Mouse (Mus musculus): ENCODE data around the gene Sytl1. TPM values are rescaled to one million over a fixed set of nuclear protein-coding genes. Genes with fewer than 3 reads are reported as not detected.
A peak's percentile ranks its signal among the peaks of the same experiment; 100 is the strongest.

Gene Sytl1
- polyA plus RNA-seq, 1 experiment from 2014 or later = 0.67 TPM

DNA sequence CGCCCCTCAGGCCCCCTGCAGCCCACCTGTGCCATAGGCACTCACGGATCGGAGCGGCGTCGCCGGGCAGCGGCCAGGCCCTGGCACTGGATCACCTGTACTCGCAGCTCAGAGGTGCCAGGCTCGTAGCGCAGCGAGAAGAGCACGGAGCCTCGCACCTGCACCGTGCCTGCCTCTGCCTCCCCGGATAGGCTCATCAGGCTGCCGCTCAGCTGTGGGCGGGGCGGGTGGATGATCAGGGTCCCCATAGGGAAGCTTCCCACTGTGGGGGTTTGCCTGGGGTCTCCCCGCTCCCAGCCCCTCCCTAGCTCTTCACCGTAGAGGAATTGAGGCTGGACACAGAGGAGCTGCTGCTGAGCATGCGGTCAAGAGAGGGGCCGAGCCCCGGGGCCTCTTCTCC is 6.1 kb downstream of the Sytl1 start:
- 18% methylated on average over 24 of the region's 24 CpGs for WGBS
- peaks cover 18% of the 10 kb centered on the region for H3K4me1 ChIP-seq
- H3K27ac ChIP-seq = no peak overlapping the region
- no peak for DNase-seq (ENCODE audit: extremely low spot score, low spot score)
- H3K9me3 ChIP-seq = no peaks in the 10 kb centered on the region
- peaks cover 74% of the 10 kb centered on the region for H3K27me3 ChIP-seq (ENCODE audit: poor library complexity, severe bottlenecking)
- no peaks in the 10 kb centered on the region for H3K36me3 ChIP-seq (replicated peaks)
- H3K4me3 ChIP-seq = no peak overlapping the region

DNA sequence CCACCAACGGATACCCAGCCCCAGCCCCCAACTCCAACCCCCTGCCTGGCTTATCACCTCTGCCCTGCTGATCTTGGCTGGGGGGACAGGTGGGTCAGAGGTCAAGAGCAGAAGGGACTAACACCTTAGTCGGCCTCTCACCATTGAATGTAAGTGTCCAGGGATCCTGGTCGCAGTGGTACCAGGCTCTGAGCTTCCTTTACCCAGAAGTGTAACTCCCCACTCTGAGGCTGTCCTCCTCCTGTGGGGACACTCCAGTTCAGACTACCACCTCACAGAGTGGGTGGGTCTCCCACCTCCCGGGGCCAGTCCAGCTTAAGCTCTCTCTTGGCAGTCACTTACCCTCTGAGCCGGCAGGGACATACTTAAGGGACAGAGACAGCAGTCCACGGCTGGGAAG is 7.5 kb downstream of the Sytl1 start:
- Histone ChIP-seq H3K27ac (no peak overlapping the region), H3K9me3 (no peaks in the 10 kb centered on the region), H3K36me3 (replicated peaks) (no peaks in the 10 kb centered on the region), H3K4me1 (peaks cover 28% of the 10 kb centered on the region), H3K27me3 (ENCODE audit: poor library complexity, severe bottlenecking) (peaks cover 89% of the 10 kb centered on the region), H3K4me3 (no peak overlapping the region)
- WGBS = 62% methylated on average over 6 of the region's 6 CpGs
- no peak for DNase-seq (ENCODE audit: extremely low spot score, low spot score)

- Histone ChIP-seq H3K4me1 (peaks cover 33% of the 10 kb centered on the region), H3K9me3 (no peaks in the 10 kb centered on the region), H3K36me3 (replicated peaks) (no peaks in the 10 kb centered on the region), H3K4me3 (no peak overlapping the region), H3K27ac (no peak overlapping the region), H3K27me3 (ENCODE audit: poor library complexity, severe bottlenecking) (peaks cover 100% of the 10 kb centered on the region)
- no peak for DNase-seq (ENCODE audit: extremely low spot score, low spot score)
- 93% methylated on average over 12 of the region's 12 CpGs for WGBS
Observed at GRCm38 (mm10) chr4:133253412-133253811, 9.5 kb downstream of the Sytl1 start.

DNA sequence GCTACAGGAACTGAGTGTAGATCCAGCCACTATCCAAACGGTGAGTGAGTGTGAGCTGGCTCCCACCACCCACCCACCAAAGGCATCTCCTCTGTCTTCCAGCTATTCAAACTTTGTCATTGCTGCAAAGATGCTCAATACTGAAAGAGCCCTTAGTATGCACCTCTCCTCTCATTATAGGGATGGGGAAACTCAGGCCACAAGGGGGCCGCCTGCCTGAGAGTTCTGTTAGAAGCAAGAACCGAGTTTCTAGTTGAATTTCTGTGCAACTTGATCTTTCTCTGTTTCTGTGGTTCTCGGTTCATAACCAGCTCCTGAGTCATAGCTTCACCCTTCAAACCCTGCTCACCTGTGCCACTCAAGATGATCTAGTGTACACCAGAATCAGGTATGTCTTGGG is 10.8 kb downstream of the Sytl1 start:
- peaks cover 26% of the 10 kb centered on the region for H3K4me1 ChIP-seq
- H3K9me3 ChIP-seq = no peaks in the 10 kb centered on the region
- no peak overlapping the region for H3K4me3 ChIP-seq
- no peak for DNase-seq (ENCODE audit: extremely low spot score, low spot score)
- no peaks in the 10 kb centered on the region for H3K36me3 ChIP-seq (replicated peaks)
- peaks cover 100% of the 10 kb centered on the region for H3K27me3 ChIP-seq (ENCODE audit: poor library complexity, severe bottlenecking)
- no peak overlapping the region for H3K27ac ChIP-seq
- WGBS = 40% methylated on average over 4 of the region's 4 CpGs

DNA sequence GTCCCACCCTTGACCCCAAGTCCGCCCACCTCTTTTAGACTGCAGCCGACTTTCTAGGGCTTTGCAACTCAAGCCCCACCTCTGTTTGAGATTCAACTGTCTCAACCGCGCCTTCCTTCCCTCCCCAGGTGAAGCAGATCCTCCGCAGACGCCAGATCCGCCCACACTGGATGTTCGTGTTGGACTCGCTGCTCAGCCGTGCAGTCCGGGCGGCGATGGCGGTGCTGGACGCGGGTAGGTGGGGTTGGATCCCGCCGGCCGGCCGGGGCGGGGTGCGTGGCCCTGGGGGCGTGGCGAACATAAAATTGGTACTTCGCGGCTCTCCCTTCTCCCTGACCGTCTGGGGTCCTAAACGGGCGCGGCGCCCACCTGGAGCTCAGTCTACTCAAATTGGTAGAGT is 11.7 kb downstream of the Sytl1 start:
- H3K36me3 ChIP-seq (replicated peaks) = no peaks in the 10 kb centered on the region
- 2% methylated on average over 31 of the region's 31 CpGs for WGBS
- no peaks in the 10 kb centered on the region for H3K9me3 ChIP-seq
- DNase-seq (ENCODE audit: extremely low spot score, low spot score) = no peak
- peak overlapping the region; percentile 40; the same call in 1 of the 2 replicates for H3K27ac ChIP-seq
- peak overlapping the region; percentile 54 for H3K4me3 ChIP-seq
- H3K4me1 ChIP-seq = peaks cover 20% of the 10 kb centered on the region
- H3K27me3 ChIP-seq (ENCODE audit: poor library complexity, severe bottlenecking) = peaks cover 100% of the 10 kb centered on the region

GRCm38 (mm10) chr4:133250609-133251008 is 12.3 kb downstream of the Sytl1 start:
- Histone ChIP-seq H3K27me3 (ENCODE audit: poor library complexity, severe bottlenecking) (peaks cover 100% of the 10 kb centered on the region), H3K9me3 (no peaks in the 10 kb centered on the region), H3K4me3 (peak overlapping the region; percentile 54), H3K36me3 (replicated peaks) (no peaks in the 10 kb centered on the region), H3K27ac (peak overlapping the region; percentile 40; the same call in 1 of the 2 replicates), H3K4me1 (peaks cover 20% of the 10 kb centered on the region)
- under 1% methylated on average over 22 of the region's 22 CpGs for WGBS
- peak; percentile 88 for DNase-seq (ENCODE audit: extremely low spot score, low spot score)

- Histone ChIP-seq H3K9me3 (no peaks in the 10 kb centered on the region), H3K27ac (no peak overlapping the region), H3K27me3 (ENCODE audit: poor library complexity, severe bottlenecking) (peaks cover 100% of the 10 kb centered on the region), H3K4me1 (peaks cover 29% of the 10 kb centered on the region), H3K4me3 (no peak overlapping the region), H3K36me3 (replicated peaks) (no peaks in the 10 kb centered on the region)
- DNase-seq (ENCODE audit: extremely low spot score, low spot score) = no peak
- 81% methylated on average over 13 of the region's 13 CpGs for WGBS
Observed at GRCm38 (mm10) chr4:133247806-133248449, 15.0 kb downstream of the Sytl1 start.

- H3K9me3 ChIP-seq = no peaks in the 10 kb centered on the region
- peaks cover 100% of the 10 kb centered on the region for H3K27me3 ChIP-seq (ENCODE audit: poor library complexity, severe bottlenecking)
- no peaks in the 10 kb centered on the region for H3K36me3 ChIP-seq (replicated peaks)
- H3K27ac ChIP-seq = no peak overlapping the region
- no peak overlapping the region for H3K4me3 ChIP-seq
- 22% methylated on average over 15 of the region's 15 CpGs for WGBS
- peaks cover 33% of the 10 kb centered on the region for H3K4me1 ChIP-seq
- DNase-seq (ENCODE audit: extremely low spot score, low spot score) = no peak
Observed at GRCm38 (mm10) chr4:133247072-133247471, 15.8 kb downstream of the Sytl1 start.

DNA sequence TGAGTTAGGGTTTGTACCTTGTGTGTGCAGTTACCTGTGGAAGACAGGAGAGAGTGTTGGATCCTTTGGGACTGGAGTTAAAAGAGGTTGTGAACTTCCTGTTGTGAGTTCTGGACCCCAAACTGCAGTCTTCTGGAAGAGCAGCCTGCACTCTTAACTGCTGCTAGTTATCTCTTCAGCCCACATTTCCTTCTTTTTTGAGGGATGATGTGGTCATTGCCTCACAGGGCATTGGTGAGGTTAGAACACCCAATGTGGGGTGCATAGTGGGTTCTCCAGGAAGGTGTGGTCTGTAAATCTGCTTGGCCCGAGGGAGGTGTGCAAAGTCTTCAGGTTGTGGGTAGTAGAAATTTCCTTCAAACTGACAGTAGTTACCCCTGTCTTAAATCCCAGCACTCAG is 18.6 kb downstream of the Sytl1 start:
- Histone ChIP-seq H3K27me3 (ENCODE audit: poor library complexity, severe bottlenecking) (peaks cover 98% of the 10 kb centered on the region), H3K27ac (no peak overlapping the region)
- WGBS = 82% methylated on average over 1 of the region's 1 CpGs

DNA sequence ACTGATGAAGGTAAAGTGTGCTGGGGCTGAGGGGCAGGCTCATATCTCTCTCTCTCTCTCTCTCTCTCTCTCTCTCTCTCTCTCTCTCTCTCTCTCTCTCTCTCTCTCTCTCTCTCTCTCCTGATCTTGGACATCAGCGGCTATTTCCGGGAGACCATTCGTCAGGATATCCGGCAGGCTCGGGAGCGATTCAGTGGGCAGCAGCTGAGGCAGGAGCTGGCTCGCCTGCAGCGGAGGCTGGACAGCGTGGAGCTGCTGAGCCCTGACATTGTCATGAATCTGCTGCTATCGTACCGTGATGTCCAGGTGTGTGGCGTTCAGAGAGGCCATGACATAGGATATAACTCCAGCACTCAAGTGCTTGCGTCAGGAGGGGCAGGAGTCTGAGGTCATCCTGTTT is 19.4 kb downstream of the Sytl1 start:
- H3K4me1 ChIP-seq = peaks cover 31% of the 10 kb centered on the region

More for the DNA sequence above, 18.6 kb downstream of the Sytl1 start:
- Histone ChIP-seq H3K4me1 (peaks cover 31% of the 10 kb centered on the region), H3K36me3 (replicated peaks) (no peaks in the 10 kb centered on the region), H3K9me3 (no peaks in the 10 kb centered on the region), H3K4me3 (no peak overlapping the region)
- no peak for DNase-seq (ENCODE audit: extremely low spot score, low spot score)

DNA sequence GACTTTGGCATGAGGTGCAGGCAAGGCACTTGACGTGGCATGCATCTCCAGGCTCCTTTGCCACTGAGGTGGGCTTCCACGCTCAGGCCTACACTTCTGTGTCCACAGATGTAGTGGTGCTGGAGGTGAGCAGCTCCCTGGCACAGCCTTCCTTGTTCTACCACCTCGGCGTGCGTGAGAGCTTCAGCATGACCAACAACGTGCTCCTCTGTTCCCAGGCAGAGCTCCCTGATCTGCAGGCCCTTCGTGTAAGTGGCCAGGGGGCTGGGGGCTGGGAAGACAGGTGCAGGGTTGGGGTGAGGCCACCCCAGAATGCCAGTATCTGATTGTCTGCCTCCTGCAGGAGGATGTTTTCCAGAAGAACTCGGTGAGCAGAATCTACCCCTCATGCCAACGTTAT is 20.2 kb downstream of the Sytl1 start:
- 54% methylated on average over 9 of the region's 9 CpGs for WGBS
- Histone ChIP-seq H3K36me3 (replicated peaks) (no peaks in the 10 kb centered on the region), H3K27me3 (ENCODE audit: poor library complexity, severe bottlenecking) (peaks cover 95% of the 10 kb centered on the region), H3K4me3 (no peak overlapping the region), H3K4me1 (peaks cover 31% of the 10 kb centered on the region), H3K27ac (no peak overlapping the region), H3K9me3 (no peaks in the 10 kb centered on the region)
- no peak for DNase-seq (ENCODE audit: extremely low spot score, low spot score)

More for the DNA sequence above, 19.4 kb downstream of the Sytl1 start:
- Histone ChIP-seq H3K36me3 (replicated peaks) (no peaks in the 10 kb centered on the region), H3K4me3 (no peak overlapping the region), H3K9me3 (no peaks in the 10 kb centered on the region), H3K27me3 (ENCODE audit: poor library complexity, severe bottlenecking) (peaks cover 98% of the 10 kb centered on the region), H3K27ac (no peak overlapping the region)
- DNase-seq (ENCODE audit: extremely low spot score, low spot score) = no peak
- 69% methylated on average over 13 of the region's 13 CpGs for WGBS

DNA sequence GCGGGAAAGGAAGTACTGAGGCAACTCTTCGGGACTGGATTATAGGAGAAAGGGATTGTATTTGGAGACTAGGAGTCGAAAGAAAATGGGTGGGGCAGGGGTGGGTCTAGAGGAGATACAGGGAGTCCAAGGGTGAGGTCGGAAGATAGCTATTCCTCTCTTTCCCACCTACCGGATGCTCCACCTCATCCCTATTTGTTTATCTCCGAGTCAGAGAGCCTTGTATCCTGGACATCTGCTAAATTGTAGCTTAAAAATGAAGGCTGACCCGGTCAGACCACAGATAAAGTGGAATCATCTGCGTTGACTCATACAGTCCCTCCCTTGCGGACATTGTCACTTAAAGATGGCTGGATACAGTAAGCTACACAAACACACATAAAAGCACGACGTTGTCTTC is 21.0 kb downstream of the Sytl1 start:
- H3K4me1 ChIP-seq = peaks cover 31% of the 10 kb centered on the region
- 36% methylated on average over 11 of the region's 11 CpGs for WGBS
- no peaks in the 10 kb centered on the region for H3K9me3 ChIP-seq
- H3K36me3 ChIP-seq (replicated peaks) = no peaks in the 10 kb centered on the region
- DNase-seq (ENCODE audit: extremely low spot score, low spot score) = no peak
- peak overlapping the region; percentile 70 for H3K4me3 ChIP-seq
- H3K27ac ChIP-seq = no peak overlapping the region
- peaks cover 95% of the 10 kb centered on the region for H3K27me3 ChIP-seq (ENCODE audit: poor library complexity, severe bottlenecking)

DNA sequence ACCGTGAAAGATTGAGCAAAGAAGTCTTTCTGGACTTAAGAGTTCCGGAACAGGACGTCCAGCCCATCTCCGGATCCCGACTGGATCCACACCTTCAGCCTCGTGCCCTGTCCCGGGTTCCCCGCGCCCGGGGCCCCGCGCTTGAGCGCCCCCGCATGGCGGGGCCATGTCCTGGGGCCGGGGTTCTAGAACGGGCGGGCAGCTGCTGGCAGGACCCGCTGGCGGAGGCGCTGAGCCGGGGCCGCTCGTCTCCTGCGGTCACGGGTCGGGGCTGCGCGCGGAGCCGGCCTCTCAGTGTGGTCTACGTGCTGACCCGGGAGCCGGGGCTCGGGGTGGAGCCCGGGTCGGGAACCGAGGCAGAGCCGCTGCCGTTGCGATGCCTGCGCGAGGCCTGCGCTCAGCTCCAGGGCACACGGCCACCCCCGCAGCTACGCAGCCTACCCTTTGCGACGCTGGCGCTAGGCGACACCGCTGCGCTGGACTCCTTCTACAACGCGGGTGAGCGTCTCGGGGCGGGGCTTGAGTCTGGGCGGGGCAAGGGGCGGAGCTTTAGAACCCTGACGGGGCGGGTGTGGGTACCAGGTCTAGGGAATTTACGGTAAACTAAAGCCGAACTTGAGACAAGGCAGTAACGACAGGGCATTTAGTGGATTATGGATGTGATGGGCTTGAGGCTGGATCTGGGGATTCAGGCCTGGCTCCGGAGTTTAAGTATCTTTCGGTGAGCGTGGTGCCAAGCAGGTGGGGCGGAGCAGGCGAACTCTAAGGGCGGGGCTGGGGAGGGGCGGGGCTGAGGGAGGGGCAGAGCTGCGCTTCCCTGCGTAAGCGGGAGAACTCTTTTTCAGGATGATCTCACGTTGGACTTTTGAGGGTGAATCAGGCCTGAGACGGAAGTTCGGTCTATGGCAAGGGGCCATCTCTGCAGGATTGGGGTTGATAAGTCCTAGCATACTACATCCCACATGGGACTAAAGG is 21.7 kb downstream of the Sytl1 start:
- H3K27me3 ChIP-seq (ENCODE audit: poor library complexity, severe bottlenecking) = peaks cover 91% of the 10 kb centered on the region
- peak overlapping the region; percentile 70 for H3K4me3 ChIP-seq

More for the DNA sequence above, 21.7 kb downstream of the Sytl1 start:
- peak; percentile 94 for DNase-seq (ENCODE audit: extremely low spot score, low spot score)
- Histone ChIP-seq H3K4me1 (peaks cover 31% of the 10 kb centered on the region), H3K9me3 (no peaks in the 10 kb centered on the region), H3K27ac (peak overlapping the region; percentile 83), H3K36me3 (replicated peaks) (no peaks in the 10 kb centered on the region)
- WGBS = under 1% methylated on average over 78 of the region's 78 CpGs
